Mouse (Mus musculus) olfactory bulb, adult 2 months (tissue): ENCODE results near the gene Rab5b.

ENCODE experiments used
- CTCF ChIP-seq: fragments of 200-500 bp; IDR thresholded peaks from 2 replicates; pipeline ENCODE4 v1.5.1; 2012; ENCODE audit warnings: low read depth, mild to moderate bottlenecking, low read length, moderate library complexity; ENCODE audit not compliant: insufficient read depth
- POLR2A ChIP-seq: fragments of 200-500 bp; IDR thresholded peaks from 2 replicates; pipeline ENCODE4 v1.6.1; 2012; ENCODE audit warnings: mild to moderate bottlenecking, low read depth, low read length, moderate library complexity; ENCODE audit not compliant: insufficient read depth

DNA sequence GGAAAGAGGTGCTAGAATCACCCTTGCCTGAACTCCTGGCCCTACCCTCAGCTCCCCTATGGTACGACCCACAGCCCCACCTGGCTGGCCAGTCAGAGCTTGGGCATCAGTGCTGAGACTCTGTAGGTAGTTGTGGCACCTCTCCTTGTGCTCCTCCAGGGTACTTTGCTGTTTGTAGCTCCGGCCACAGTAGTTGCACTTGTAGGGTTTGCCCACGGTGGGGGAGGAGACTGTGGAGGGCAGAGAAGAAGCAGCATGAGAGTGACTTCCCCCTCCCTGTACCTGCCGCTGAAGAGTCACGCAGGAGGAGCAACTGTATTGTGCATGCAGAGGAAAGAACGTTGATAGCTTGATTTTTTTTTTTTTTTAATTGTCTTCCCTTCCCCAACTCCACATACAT, 59.5 kb downstream of the Rab5b start:
- TF ChIP-seq CTCF (no peak), POLR2A (no peak)
